Mouse (Mus musculus): ENCODE measurements around the gene Vamp3. TPM values are rescaled to one million over a fixed set of nuclear protein-coding genes. Genes with fewer than 3 reads are reported as not detected.

The Vamp3 gene
- total and polyA plus RNA-seq, 3 experiments: 29.2 to 68.4 (median 44.1) TPM

DNA sequence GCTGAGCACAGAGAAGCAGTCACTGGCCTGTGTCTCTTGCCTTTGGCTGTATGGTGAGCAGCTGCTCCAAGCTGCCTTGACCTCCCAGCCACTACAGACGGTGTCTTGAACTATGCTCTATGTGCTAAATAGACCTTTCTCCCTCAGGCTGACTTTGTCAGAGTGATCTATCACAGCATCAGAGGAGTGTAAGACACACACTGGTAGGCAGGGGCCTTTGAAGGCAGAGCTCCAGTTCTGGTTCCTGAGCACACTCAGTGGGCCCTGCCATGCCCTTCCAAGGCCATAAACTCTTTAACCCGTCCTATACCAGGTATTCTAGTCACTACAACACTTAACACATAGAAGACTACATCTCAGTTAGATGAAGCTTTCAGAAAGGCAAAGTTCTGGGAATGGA lies 23.6 kb upstream of the Vamp3 start:
- Histone ChIP-seq H3K36me3 (replicated peaks in 1 of 2; ENCODE audit: control insufficient read depth in 1 of 2, insufficient read depth in 1 of 2, low read length in 1 of 2) (no peaks in the 10 kb centered on the region), H3K27ac (ENCODE audit: insufficient read depth, low read depth) (no peak overlapping the region), H3K9me3 (replicated peaks; ENCODE audit: low read length) (peaks cover 5% of the 10 kb centered on the region), H3K4me2 (ENCODE audit: insufficient read depth, low read depth, poor library complexity, severe bottlenecking) (no peak overlapping the region), H3K4me1 (ENCODE audit: control insufficient read depth in 1 of 2, insufficient read depth in 2 of 2) (0 out of 4 replicates have a peak, but pooled peaks cover 0 to 3% of the 10 kb centered on the region in 2 experiments), H3K79me2 (replicated peaks; ENCODE audit: control insufficient read depth, extremely low read depth, insufficient read depth, poor library complexity, severe bottlenecking) (no peaks in the 10 kb centered on the region), H3K9ac (ENCODE audit: insufficient read depth, low read depth) (no peak overlapping the region), H3K4me3 (replicated peaks in 1 of 3; ENCODE audit: low read depth in 2 of 3, low read length in 2 of 3, poor library complexity in 1 of 3) (no peak overlapping the region), H3K27me3 (replicated peaks) (peaks cover 2% of the 10 kb centered on the region)
- dilution Hi-C loops (cut with MboI; ENCODE audit: extremely low pct_ligation_motif_present, extremely low pct_unique_long_range_greater_than_20kb, low sequenced_read_pairs) (no loop called here), in situ Hi-C loops (cut with MboI; ENCODE audit: low pct_ligation_motif_present, low pct_unique_long_range_greater_than_20kb, low sequenced_read_pairs) (no loop called here)
- TF ChIP-seq CHD1 (IDR thresholded peaks at IDR 0.05; ENCODE audit: low read depth, low read length) (no peak), JUN (IDR thresholded peaks at IDR 0.05; ENCODE audit: insufficient read depth, low read depth, low read length) (no peak), IRF4 (IDR thresholded peaks at IDR 0.05; ENCODE audit: low read depth, low read length) (no peak), ZMIZ1 (IDR thresholded peaks at IDR 0.05; ENCODE audit: low read depth, low read length) (no peak), CTCF (conservative IDR thresholded peaks at IDR 0.05 in 1 of 2, IDR thresholded peaks at IDR 0.05 in 1 of 2; ENCODE audit: low read depth in 2 of 2, low read length in 2 of 2) (no peak), GABPA (IDR thresholded peaks at IDR 0.05; ENCODE audit: insufficient replicate concordance, low read depth, low read length) (no peak), E2F4 (IDR thresholded peaks at IDR 0.05; ENCODE audit: insufficient replicate concordance, low read depth, low read length) (no peak), PAX5 (IDR thresholded peaks at IDR 0.05; ENCODE audit: low read length) (no peak), POLR2A (IDR thresholded peaks at IDR 0.05; ENCODE audit: low read depth, low read length) (no peak), KAT2A (IDR thresholded peaks at IDR 0.05; ENCODE audit: insufficient replicate concordance, low read length) (no peak), EP300 (IDR thresholded peaks at IDR 0.05; ENCODE audit: low read length) (no peak), CHD2 (IDR thresholded peaks at IDR 0.05; ENCODE audit: low read length) (no peak)
- DNase-seq (ENCODE audit: extremely low read depth): no peak

DNA sequence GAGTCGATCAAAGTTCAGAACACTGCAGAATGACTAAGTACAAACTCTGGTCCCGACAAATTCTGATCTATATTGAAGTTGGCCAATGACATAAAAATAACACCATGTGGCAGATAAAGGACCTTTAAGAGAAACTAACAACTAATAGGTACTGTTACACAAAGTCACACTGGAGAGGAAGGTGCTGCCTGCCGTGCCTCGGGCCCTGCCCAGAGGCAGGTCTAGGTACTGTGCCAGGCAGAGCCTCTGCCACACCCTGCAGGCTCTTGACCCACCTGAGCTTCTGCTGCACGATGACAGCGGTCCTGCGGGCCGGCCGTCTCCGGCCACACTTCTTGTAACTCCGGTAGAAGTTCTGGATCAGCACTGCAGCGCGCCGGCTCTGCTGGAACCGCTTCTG lies 17.1 kb upstream of the Vamp3 start:
- Histone ChIP-seq H3K9me3 (replicated peaks; ENCODE audit: low read length) (no peaks in the 10 kb centered on the region), H3K27me3 (replicated peaks) (peaks cover 16% of the 10 kb centered on the region), H3K4me2 (ENCODE audit: insufficient read depth, low read depth, poor library complexity, severe bottlenecking) (no peak overlapping the region), H3K27ac (ENCODE audit: insufficient read depth, low read depth) (no peak overlapping the region), H3K9ac (ENCODE audit: insufficient read depth, low read depth) (no peak overlapping the region), H3K4me3 (replicated peaks in 1 of 3; ENCODE audit: low read depth in 2 of 3, low read length in 2 of 3, poor library complexity in 1 of 3) (no peak overlapping the region), H3K79me2 (replicated peaks; ENCODE audit: control insufficient read depth, extremely low read depth, insufficient read depth, poor library complexity, severe bottlenecking) (no peaks in the 10 kb centered on the region), H3K36me3 (replicated peaks in 1 of 2; ENCODE audit: control insufficient read depth in 1 of 2, insufficient read depth in 1 of 2, low read length in 1 of 2) (no peaks in the 10 kb centered on the region), H3K4me1 (ENCODE audit: control insufficient read depth in 1 of 2, insufficient read depth in 2 of 2) (no peaks in the 10 kb centered on the region)
- no peak for TF ChIP-seq BHLHE40 (IDR thresholded peaks at IDR 0.05; ENCODE audit: low read depth, low read length)
- no peak for TF ChIP-seq HCFC1 (IDR thresholded peaks at IDR 0.05; ENCODE audit: low read depth, low read length)
- TF ChIP-seq SIN3A (IDR thresholded peaks at IDR 0.05; ENCODE audit: low read length): no peak
- no peak for TF ChIP-seq CHD1 (IDR thresholded peaks at IDR 0.05; ENCODE audit: low read depth, low read length)
- TF ChIP-seq JUND (conservative IDR thresholded peaks at IDR 0.05; ENCODE audit: low read depth, low read length): no peak
- no peak for TF ChIP-seq ZC3H11A (IDR thresholded peaks at IDR 0.05; ENCODE audit: low read depth, low read length)
- no peak for TF ChIP-seq EP300 (IDR thresholded peaks at IDR 0.05; ENCODE audit: low read length)
- no peak for TF ChIP-seq UBTF (IDR thresholded peaks at IDR 0.05; ENCODE audit: low read depth, low read length)
- no peak for TF ChIP-seq USF2 (conservative IDR thresholded peaks at IDR 0.05; ENCODE audit: low read depth, low read length)
- TF ChIP-seq CHD2 (IDR thresholded peaks at IDR 0.05; ENCODE audit: low read length): no peak
- TF ChIP-seq E2F4 (IDR thresholded peaks at IDR 0.05; ENCODE audit: insufficient replicate concordance, low read depth, low read length): no peak
- TF ChIP-seq IRF4 (IDR thresholded peaks at IDR 0.05; ENCODE audit: low read depth, low read length): no peak
- no peak for TF ChIP-seq NRF1 (IDR thresholded peaks at IDR 0.05; ENCODE audit: low read depth, low read length)
- no peak for TF ChIP-seq NELFE (IDR thresholded peaks at IDR 0.05; ENCODE audit: low read depth, low read length)
- TF ChIP-seq ZKSCAN1 (IDR thresholded peaks at IDR 0.05; ENCODE audit: borderline replicate concordance, low read depth, low read length): no peak
- no peak for TF ChIP-seq TBP (conservative IDR thresholded peaks at IDR 0.05; ENCODE audit: low read depth, low read length)
- no peak for TF ChIP-seq TCF12 (IDR thresholded peaks at IDR 0.05; ENCODE audit: low read depth, low read length)
- no peak for TF ChIP-seq RAD21 (IDR thresholded peaks at IDR 0.05; ENCODE audit: low read depth, low read length)
- no peak for TF ChIP-seq KAT2A (IDR thresholded peaks at IDR 0.05; ENCODE audit: insufficient replicate concordance, low read length)
- dilution Hi-C loops (cut with MboI; ENCODE audit: extremely low pct_ligation_motif_present, extremely low pct_unique_long_range_greater_than_20kb, low sequenced_read_pairs) (no loop called here), in situ Hi-C loops (cut with MboI; ENCODE audit: low pct_ligation_motif_present, low pct_unique_long_range_greater_than_20kb, low sequenced_read_pairs) (loop anchor here (5.0 kb wide), 1 partner anchor 67 kb away; no protein-coding TSS in a partner anchor)
- no peak for DNase-seq (ENCODE audit: extremely low read depth)
